Mouse (Mus musculus) forebrain, embryonic 10.5 days (tissue): ENCODE results near the gene Pou2f2. TPM values are rescaled to one million over a fixed set of nuclear protein-coding genes. Genes with fewer than 3 reads are reported as not detected.

Experiments
- DNase-seq: peaks from one replicate; pipeline ENCODE4 v3.0.0-alpha.2; 2017; ENCODE audit warnings: low spot score; ENCODE audit errors: extremely low spot score
- H3K27ac ChIP-seq: fragments of 300-500 bp; sonication (generic); 2 replicates; pipeline ENCODE4 v1.5.1; 2016; ENCODE audit warnings: mild to moderate bottlenecking
- H3K27me3 ChIP-seq: fragments of 300-500 bp; sonication (generic); 2 replicates; pipeline ENCODE4 v1.6.1; 2016; ENCODE audit warnings: mild to moderate bottlenecking; ENCODE audit not compliant: poor library complexity, severe bottlenecking
- H3K36me3 ChIP-seq: fragments of 300-500 bp; sonication (generic); replicated peaks from 2 replicates; pipeline ENCODE4 v1.6.1; 2016; ENCODE audit warnings: mild to moderate bottlenecking, moderate library complexity
- H3K4me1 ChIP-seq: fragments of 300-500 bp; sonication (generic); 2 replicates; pipeline ENCODE4 v1.6.1; 2016
- H3K4me3 ChIP-seq: fragments of 300-500 bp; sonication (generic); 2 replicates; pipeline ENCODE4 v1.5.1; 2016; ENCODE audit warnings: mild to moderate bottlenecking, moderate library complexity
- H3K9me3 ChIP-seq: fragments of 300-500 bp; sonication (generic); 2 replicates; pipeline ENCODE4 v1.6.1; 2016; ENCODE audit warnings: mild to moderate bottlenecking, moderate library complexity
- WGBS: fragments of 180-500 bp; shearing (Covaris S2); methylation state at CpG from one replicate; pipeline ENCODE4 v1.1.7; 2016; 5-methylcytosine and 5-hydroxymethylcytosine counted together
- polyA plus RNA-seq: library from polyadenylated mRNA; unstranded; fragments of >200 nt; fragmentation: Nextera tagmentation; extraction: Ambion mirVana; gene quantifications from 2 replicates; pipeline ENCODE4 v1.2.1, GENCODE M21; 2016

Pou2f2 gene
- polyA plus RNA-seq, 1 experiment from 2014 or later = 5.5 TPM

DNA sequence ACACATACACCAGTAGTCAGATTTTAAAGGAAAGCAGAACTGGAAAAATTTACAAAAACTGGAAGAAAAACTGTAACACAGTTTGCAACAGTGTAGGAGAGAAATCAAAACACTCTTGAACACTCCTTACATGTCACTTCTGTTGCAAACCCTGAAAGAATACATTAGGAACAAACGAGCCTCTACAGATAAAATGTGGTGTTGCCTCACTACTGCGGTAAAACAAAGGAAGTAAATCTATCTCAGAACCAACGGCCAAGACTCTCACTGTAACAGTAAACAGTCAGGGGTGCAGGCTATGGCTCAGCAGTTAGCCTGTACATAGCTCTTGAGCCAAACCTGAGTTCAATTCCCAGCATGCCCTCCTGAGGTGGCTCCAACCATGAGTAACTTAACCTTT, 33.6 kb upstream of the Pou2f2 start:
- H3K36me3 ChIP-seq = peaks cover 45% of the 10 kb centered on the region
- no peak overlapping the region for H3K27ac ChIP-seq
- H3K27me3 ChIP-seq = no peaks in the 10 kb centered on the region
- peaks cover 5% of the 10 kb centered on the region for H3K4me1 ChIP-seq
- H3K4me3 ChIP-seq = no peak overlapping the region
- no peak for DNase-seq
- no peaks in the 10 kb centered on the region for H3K9me3 ChIP-seq
- 83% methylated on average over 3 of the region's 3 CpGs for WGBS

DNA sequence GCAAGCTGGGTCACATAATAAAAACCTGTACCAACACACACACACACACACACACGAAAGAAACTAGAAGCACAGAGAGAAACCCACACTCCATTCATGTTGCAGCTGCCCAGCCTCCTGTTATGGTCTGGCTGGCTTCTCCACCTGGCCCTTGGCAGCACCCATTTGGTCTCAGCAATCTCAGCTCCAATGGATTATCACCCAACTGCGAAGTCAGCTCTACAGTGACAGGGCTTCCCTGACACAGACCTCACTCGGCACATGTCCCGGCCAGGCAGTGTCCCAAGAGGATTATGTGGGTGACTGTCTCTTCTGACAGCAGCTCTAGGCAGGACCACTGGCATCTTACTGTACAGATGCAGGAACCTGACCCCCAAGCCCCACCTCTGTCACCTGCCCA, 31.0 kb upstream of the Pou2f2 start:
- 92% methylated on average over 4 of the region's 4 CpGs for WGBS
- H3K36me3 ChIP-seq = peaks cover 54% of the 10 kb centered on the region
- H3K4me1 ChIP-seq = no peaks in the 10 kb centered on the region
- no peaks in the 10 kb centered on the region for H3K9me3 ChIP-seq
- H3K4me3 ChIP-seq = no peak overlapping the region
- no peaks in the 10 kb centered on the region for H3K27me3 ChIP-seq
- no peak for DNase-seq
- no peak overlapping the region for H3K27ac ChIP-seq

DNA sequence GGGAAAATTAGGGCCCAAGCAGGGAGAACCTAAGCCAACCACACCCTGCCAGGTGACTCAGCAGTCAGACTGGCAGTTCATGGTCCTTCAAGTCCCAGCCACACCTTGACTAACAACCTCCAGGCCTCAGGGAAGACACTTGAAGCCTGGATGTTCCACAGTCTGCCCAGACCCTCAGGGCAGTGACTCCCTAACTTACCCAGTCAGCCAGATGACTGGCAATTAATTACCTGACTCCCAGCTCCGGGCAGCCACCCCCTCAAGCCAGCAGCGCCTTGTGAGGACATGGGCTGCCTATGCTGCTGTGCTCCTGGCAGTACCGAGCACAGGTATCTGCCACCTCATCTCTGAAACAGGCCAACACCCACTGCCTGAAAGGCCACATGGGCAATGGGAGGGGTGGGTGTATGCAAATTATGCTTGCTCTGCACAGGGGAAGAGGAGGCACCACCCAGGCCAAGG, 29.7 kb upstream of the Pou2f2 start:
- Histone ChIP-seq H3K27me3 (no peaks in the 10 kb centered on the region), H3K4me1 (no peaks in the 10 kb centered on the region), H3K36me3 (peaks cover 58% of the 10 kb centered on the region), H3K27ac (no peak overlapping the region), H3K4me3 (no peak overlapping the region), H3K9me3 (no peaks in the 10 kb centered on the region)
- 85% methylated on average over 3 of the region's 3 CpGs for WGBS
- DNase-seq = no peak

DNA sequence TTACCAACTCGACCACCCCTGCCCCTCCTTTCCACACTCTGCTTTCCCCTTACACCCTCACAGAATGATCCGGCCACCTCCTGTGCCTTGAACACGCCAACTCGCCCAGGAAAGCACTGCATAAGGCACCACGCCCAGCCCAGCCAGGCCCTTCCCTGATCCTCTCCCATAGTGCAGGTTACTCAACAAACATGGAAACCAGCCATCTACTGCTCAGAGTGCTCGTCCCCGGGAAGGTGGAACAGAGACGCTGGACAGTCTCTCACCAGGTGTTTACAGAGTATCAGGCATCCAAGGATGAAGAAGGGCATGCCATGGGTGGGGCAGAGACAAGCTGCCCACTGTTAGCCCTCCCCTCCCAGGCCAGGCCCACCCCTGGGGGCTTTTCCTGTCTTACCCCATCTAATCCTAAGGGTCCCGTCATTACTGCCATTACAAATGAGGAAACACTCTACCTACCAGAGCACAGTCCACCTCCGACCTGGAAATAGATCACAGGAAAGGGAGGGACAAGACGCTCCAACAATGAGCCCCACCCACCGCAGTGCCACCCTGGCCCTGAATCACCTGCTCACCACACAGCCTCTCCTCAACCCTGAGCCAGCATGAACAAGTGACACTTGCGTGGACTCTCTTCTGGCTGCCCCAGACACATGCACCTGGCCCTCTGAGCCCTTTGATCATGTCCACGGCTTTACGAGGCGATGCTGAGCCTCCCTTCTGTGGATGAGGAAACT, 26.7 kb upstream of the Pou2f2 start:
- no peaks in the 10 kb centered on the region for H3K9me3 ChIP-seq
- WGBS = 92% methylated on average over 16 of the region's 16 CpGs
- no peak for DNase-seq
- no peaks in the 10 kb centered on the region for H3K27me3 ChIP-seq
- H3K4me3 ChIP-seq = no peak overlapping the region
- H3K27ac ChIP-seq = no peak overlapping the region
- H3K4me1 ChIP-seq = no peaks in the 10 kb centered on the region
- H3K36me3 ChIP-seq = peaks cover 78% of the 10 kb centered on the region

DNA sequence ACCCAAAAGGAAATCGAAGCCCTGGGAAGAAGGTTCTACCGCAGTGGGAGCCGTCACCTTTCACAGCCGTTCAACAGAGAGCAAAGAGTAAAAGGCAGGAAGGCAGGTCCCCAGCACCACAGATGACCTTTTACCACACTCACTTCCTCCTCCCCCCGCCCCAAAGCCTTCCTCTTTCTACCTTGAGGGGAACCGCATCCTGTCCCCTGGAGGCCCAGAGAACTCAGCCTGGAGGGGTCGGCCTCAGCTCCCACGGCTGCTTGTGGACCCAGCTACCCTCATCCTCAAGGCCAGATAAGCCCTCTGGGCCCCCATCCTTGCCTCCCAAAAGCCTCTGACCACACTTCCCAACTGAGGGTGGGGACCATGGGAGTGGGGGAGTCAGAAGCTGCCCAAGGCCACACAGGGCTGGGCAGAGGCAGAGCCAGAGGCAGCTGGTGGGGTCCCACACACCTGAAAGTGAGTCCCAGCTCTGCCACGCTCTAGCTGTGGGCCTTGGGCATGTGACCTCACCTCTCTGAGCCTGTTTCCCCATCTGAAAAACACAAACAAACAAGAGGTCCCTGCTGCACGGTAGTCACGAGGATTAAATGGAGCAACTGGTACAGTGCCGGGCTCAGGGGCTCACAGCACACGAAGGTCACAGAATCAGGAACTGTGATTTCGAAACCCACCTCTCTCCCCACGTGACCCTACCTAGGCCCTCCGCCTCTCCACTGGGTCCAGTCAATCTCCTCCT, 26.0 kb upstream of the Pou2f2 start:
- DNase-seq = no peak
- Histone ChIP-seq H3K4me1 (no peaks in the 10 kb centered on the region), H3K36me3 (peaks cover 73% of the 10 kb centered on the region), H3K27me3 (no peaks in the 10 kb centered on the region), H3K4me3 (no peak overlapping the region), H3K27ac (0 out of 2 replicates have a peak overlapping the region, but pooled peaks have one; percentile 6), H3K9me3 (no peaks in the 10 kb centered on the region)
- WGBS = 86% methylated on average over 16 of the region's 16 CpGs

DNA sequence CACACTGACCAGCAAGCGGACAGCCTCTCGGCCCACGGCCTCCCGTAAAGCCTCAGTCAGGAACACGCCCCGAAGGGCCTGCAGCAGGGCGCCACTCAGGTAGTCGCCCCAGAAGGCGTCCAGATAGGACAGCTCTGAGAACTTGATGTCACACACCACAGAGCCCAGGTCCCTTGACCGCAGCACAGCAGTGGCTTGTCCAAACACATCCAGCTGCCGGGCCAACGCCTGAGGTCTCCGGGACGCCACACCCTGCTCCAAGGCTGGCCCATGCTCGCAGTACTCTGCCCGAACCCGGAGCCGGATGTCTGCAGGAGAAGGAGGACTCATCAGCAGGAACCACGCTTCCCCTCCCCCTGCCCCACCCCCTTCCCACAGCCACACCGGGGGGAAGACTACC, 24.1 kb upstream of the Pou2f2 start:
- Histone ChIP-seq H3K36me3 (peaks cover 54% of the 10 kb centered on the region), H3K9me3 (no peaks in the 10 kb centered on the region), H3K27me3 (no peaks in the 10 kb centered on the region), H3K27ac (no peak overlapping the region), H3K4me1 (no peaks in the 10 kb centered on the region), H3K4me3 (no peak overlapping the region)
- DNase-seq = no peak
- WGBS = 93% methylated on average over 20 of the region's 20 CpGs

DNA sequence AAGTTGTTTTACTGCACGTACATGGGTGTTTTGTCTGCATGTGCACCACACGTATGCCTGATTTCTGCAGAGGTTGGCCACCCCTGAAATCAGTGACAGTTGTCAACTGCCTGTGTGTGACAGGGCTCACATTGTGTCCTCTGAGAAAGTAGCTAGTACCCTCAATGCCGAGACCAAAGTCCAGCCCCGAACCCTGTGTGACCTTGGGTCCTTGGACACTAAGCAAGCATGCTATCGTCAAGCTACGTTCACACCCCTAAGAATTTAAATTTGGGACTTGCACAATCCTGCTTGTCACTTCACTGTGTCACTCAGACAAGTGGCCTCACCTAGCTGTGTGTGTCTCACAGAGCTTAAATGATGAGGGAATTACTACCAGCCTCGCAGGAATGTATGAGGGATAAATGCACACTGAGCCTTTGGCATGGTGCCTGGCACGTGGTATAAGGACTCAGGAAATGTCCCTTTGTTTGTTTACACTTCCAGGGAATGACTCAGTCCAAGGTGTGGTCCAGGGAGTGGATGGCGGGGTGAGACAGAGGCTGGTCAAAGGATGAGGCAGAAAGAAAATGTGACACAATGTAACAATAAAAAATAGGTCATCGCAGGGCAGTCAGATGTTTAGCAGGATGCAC, 18.0 kb upstream of the Pou2f2 start:
- 0 out of 2 replicates have a peak, but pooled peaks cover 2% of the 10 kb centered on the region for H3K4me1 ChIP-seq
- no peak overlapping the region for H3K4me3 ChIP-seq
- H3K27ac ChIP-seq = no peak overlapping the region
- peaks cover 12% of the 10 kb centered on the region for H3K36me3 ChIP-seq
- no peak for DNase-seq
- no peaks in the 10 kb centered on the region for H3K27me3 ChIP-seq
- WGBS = 79% methylated on average over 10 of the region's 10 CpGs
- H3K9me3 ChIP-seq = no peaks in the 10 kb centered on the region

DNA sequence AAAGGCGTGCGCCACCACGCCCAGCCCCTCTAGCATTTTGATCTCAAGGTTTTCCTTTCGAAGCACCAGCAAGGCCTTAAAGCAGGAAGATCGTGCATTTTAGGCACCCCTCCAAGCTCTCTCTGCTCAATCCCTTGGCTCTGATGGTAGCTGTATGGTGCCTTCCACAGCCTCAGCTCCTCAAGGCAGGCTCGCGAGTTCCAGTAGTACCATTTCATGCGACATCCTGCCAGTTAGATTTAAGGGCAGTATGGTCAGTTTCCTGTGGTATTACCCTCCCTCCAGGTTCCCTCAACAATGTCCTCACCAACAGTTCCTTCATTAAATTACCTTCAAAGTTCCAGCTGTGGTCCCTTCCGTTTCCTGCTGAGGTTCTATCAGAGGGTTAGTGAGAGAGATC, 16.6 kb upstream of the Pou2f2 start:
- H3K4me1 ChIP-seq = 0 out of 2 replicates have a peak, but pooled peaks cover 2% of the 10 kb centered on the region
- 0 out of 2 replicates have a peak, but pooled peaks cover under 1% of the 10 kb centered on the region for H3K36me3 ChIP-seq
- H3K9me3 ChIP-seq = no peaks in the 10 kb centered on the region
- no peak overlapping the region for H3K4me3 ChIP-seq
- no peaks in the 10 kb centered on the region for H3K27me3 ChIP-seq
- no peak overlapping the region for H3K27ac ChIP-seq
- DNase-seq = no peak
- 91% methylated on average over 9 of the region's 9 CpGs for WGBS

DNA sequence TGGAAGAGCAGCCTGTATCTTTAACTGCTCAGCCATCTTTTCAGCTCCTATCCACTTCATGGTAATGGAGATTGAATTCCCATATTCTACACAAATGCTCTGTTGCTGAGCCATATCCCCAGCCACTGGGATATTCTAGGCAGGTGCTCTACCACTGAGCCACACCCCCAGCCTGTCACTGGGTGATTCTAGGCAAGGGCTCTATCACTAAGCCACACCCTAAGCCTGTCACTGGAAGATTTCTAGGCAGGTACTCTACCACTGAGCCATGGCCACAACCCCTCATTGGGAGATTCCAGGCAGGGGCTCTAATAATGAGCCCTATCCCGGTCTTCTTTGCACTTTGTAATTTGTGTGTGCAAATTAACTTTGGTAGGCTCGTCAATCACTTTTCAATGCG, 15.6 kb upstream of the Pou2f2 start:
- no peaks in the 10 kb centered on the region for H3K9me3 ChIP-seq
- H3K4me1 ChIP-seq = 0 out of 2 replicates have a peak, but pooled peaks cover 2% of the 10 kb centered on the region
- H3K27ac ChIP-seq = no peak overlapping the region
- H3K36me3 ChIP-seq = no peaks in the 10 kb centered on the region
- no peak overlapping the region for H3K4me3 ChIP-seq
- WGBS = 86% methylated on average over 3 of the region's 3 CpGs
- no peak for DNase-seq
- H3K27me3 ChIP-seq = no peaks in the 10 kb centered on the region

DNA sequence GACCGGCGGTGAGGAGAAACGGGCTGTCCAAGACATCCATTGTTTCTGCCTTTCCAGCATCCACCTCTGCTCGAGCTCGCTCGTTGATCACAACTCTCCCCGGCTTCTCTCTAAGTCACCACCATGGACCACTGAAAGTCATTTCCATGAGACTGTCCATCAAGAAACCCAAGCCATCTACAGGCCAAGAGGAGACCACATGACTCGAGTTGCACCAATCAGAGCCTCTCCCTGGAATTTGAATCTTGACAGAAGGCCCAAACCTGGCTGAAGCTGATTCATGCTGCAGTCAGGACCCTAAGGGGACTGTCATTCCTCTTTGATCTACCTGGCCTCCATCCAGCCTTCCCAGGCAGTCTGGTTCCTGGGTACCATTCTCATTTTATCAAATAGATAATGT, 12.6 kb upstream of the Pou2f2 start:
- H3K27ac ChIP-seq = no peak overlapping the region
- no peaks in the 10 kb centered on the region for H3K9me3 ChIP-seq
- peaks cover 6% of the 10 kb centered on the region; the same call in 1 of the 2 replicates for H3K27me3 ChIP-seq
- DNase-seq = no peak
- H3K36me3 ChIP-seq = no peaks in the 10 kb centered on the region
- no peak overlapping the region for H3K4me3 ChIP-seq
- 80% methylated on average over 8 of the region's 8 CpGs for WGBS
- H3K4me1 ChIP-seq = peaks cover 6% of the 10 kb centered on the region; the same call in 1 of the 2 replicates

DNA sequence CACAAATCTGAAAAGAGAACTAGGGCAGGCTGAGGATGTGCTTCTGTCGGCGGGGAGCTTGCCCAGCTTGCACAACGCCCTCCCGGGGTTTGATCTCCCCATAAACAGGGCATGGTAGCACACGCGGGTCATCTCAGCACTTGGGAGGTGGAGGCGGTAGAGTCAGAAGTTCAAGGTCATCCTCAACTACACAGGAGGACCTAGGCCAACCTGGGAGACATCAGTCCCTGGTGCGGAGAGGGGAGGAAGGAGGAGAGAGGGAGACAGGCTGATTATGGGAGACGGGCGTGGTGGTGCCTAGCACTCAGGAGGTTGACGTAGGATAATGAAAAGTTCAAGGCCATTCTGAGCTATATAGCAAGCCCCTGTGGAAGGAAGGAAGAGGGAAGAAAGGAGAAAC, 11.3 kb upstream of the Pou2f2 start:
- Histone ChIP-seq H3K36me3 (no peaks in the 10 kb centered on the region), H3K9me3 (no peaks in the 10 kb centered on the region), H3K4me3 (no peak overlapping the region), H3K27me3 (peaks cover 10% of the 10 kb centered on the region; the same call in 1 of the 2 replicates), H3K27ac (no peak overlapping the region), H3K4me1 (peaks cover 6% of the 10 kb centered on the region; the same call in 1 of the 2 replicates)
- WGBS = 89% methylated on average over 11 of the region's 11 CpGs
- no peak for DNase-seq

DNA sequence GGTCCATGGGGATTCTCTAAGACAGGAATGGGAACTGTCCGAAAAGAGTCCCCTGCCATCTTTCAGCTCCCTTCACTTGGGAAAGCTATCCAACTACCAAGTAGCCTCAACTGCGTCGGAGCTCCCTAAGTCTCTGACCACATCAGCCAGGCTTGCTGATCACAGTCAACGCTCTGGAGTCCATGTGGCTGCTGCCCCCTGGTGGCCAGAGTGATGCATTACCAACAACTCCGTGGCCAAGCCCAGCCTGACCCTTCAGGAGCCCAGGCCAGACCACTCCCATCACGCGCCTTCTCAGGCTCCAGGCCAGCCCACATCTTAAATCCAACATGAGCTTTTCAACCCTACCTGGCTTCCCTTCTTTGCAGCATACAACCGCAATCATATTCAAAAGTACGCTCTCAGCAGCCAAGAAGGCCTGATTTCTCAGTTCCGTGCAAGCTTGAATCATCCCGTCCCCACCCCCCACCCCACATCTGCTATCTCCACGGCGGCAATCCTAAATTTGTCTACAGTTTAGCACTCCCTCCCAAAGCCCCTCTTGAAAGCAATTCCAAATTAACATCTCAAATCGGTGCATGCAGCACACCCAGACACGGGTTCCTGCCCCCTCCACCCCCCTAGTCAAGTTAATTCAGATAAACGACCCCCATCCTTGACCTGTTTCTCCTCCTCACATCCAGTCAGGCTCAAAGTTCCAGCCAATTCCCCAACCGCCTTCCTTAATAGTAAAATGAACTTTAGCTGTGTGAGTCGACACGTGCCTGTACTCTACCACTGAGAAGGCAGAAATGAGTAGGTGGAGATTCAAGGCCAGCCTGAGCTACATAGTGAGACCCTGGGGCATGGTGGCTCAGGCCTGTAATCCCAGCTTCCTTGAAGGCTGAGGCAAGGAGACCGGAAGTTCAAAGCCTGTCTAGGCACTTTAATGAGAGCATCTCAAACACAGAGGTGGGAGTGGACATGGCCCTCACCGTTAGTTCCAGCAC, 8.4 kb upstream of the Pou2f2 start:
- Histone ChIP-seq H3K4me1 (peaks cover 6% of the 10 kb centered on the region; the same call in 1 of the 2 replicates), H3K36me3 (no peaks in the 10 kb centered on the region), H3K27ac (no peak overlapping the region), H3K27me3 (peaks cover 37% of the 10 kb centered on the region), H3K4me3 (peak overlapping the region; percentile 26), H3K9me3 (no peaks in the 10 kb centered on the region)
- DNase-seq = peak; percentile 93
- 31% methylated on average over 21 of the region's 21 CpGs for WGBS
